Mouse (Mus musculus) brain, adult 2 months (tissue): ENCODE data around the gene Parl.

ENCODE experiments used
- DNase-seq: peaks from one replicate; pipeline ENCODE4 v3.0.0; 2011; ENCODE audit warnings: low read depth, low spot score

Gene Parl

DNA sequence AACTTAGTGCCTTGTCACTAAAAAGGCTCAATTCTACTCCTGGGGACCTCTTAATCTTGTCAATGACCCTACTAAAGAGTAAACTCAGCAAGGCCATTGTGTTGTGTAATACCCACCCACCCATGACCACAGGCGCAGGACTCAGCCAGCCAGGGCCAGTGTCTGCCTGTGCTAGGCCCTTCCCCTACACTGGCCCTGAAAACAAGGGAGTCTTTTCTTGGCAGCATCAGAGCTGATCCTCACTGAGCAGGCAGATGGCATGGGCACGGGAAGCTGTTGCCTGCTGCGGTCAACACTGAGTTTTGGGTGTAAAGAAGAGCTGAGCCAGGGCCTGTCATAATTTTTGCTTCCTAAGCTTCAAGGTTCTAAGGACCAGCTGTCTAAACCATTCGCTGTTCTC, 64.8 kb downstream of the Parl start:
- peak; percentile 96 for DNase-seq

DNA sequence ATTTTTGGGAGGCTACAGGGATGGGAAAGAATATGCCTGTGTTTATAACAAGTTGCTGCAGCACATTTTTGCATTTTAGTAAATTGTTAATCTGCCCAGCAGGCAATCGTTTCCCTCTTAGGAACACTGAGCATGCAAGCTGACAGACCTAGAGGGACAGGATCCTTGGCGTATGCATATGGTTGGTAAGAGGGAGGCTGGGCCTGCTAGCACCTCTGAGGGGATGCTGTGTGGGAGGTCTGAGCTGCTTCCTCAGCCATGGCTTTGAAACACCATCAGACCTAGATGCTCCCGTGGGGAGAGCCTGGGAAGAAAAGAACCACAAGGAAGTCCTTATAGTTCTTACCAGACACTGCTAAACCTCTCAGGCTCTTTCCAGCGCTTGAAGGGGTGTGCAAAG, 67.8 kb downstream of the Parl start:
- peak; percentile 68 for DNase-seq
